Mouse (Mus musculus) kidney, embryonic 15.5 days (tissue): ENCODE data around the gene Rft1. TPM values are rescaled to one million over a fixed set of nuclear protein-coding genes. Genes with fewer than 3 reads are reported as not detected.

ENCODE experiments used
- ATAC-seq: fragments of 200-750 bp; cut with Nextera tagmentation; replicated peaks from 2 replicates; pipeline ENCODE4 v1.8.0; 2017; ENCODE audit warnings: moderate TSS enrichment; ENCODE audit not compliant: low FRiP score
- H3K27ac ChIP-seq: fragments of 300-500 bp; sonication (generic); 2 replicates; pipeline ENCODE4 v1.5.1; 2015; ENCODE audit warnings: mild to moderate bottlenecking, inconsistent platforms
- H3K27me3 ChIP-seq: fragments of 300-500 bp; sonication (generic); 2 replicates; pipeline ENCODE4 v1.6.1; 2015; ENCODE audit warnings: inconsistent platforms
- H3K36me3 ChIP-seq: fragments of 300-500 bp; sonication (generic); 2 replicates; pipeline ENCODE4 v1.6.1; 2015; ENCODE audit warnings: inconsistent platforms
- H3K4me1 ChIP-seq: fragments of 300-500 bp; sonication (generic); 2 replicates; pipeline ENCODE4 v1.6.1; 2015; ENCODE audit warnings: inconsistent platforms
- H3K4me2 ChIP-seq: fragments of 300-500 bp; sonication (generic); 2 replicates; pipeline ENCODE4 v1.6.1; 2015; ENCODE audit warnings: moderate library complexity, mild to moderate bottlenecking, inconsistent platforms
- H3K4me3 ChIP-seq: fragments of 300-500 bp; sonication (generic); replicated peaks from 2 replicates; pipeline ENCODE4 v1.5.1; 2015; ENCODE audit warnings: mild to moderate bottlenecking, inconsistent platforms
- H3K9ac ChIP-seq: fragments of 300-500 bp; sonication (generic); 2 replicates; pipeline ENCODE4 v1.6.1; 2015; ENCODE audit warnings: mild to moderate bottlenecking, inconsistent platforms
- H3K9me3 ChIP-seq: fragments of 300-500 bp; sonication (generic); replicated peaks from 2 replicates; pipeline ENCODE4 v1.6.1; 2016; ENCODE audit warnings: inconsistent platforms
- WGBS: fragments of 180-500 bp; shearing (Covaris S2); methylation state at CpG from one replicate; pipeline ENCODE4 v1.1.7; 2015; ENCODE audit warnings: mixed read lengths; 5-methylcytosine and 5-hydroxymethylcytosine counted together
- polyA plus RNA-seq: library from polyadenylated mRNA; unstranded; fragments of >200 nt; fragmentation: Nextera tagmentation; extraction: Ambion mirVana; gene quantifications from 2 replicates; pipeline ENCODE4 v1.2.1, GENCODE M21; 2015

Gene Rft1
- polyA plus RNA-seq, 1 experiment from 2014 or later = 20.2 TPM

DNA sequence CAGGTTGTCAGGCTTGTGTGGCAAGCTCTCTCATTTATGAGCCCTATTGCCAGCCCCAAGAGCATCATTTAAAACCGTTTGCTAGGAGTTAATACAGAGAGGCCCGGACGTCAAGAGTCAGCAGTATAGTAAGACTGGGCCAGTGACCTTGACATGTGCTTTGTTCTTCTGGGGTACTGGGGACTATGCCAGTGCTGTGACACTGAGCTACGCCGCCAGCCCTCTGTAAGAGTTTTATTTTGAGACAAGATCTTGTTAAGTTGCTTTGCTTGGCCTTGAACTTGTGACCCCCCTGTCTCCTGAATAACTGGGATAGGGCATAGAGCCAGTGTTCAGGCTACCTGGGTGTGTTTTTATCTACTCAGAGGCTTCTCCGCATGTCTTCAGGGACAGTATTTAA lies 38.3 kb downstream of the Rft1 start:
- Histone ChIP-seq H3K4me1 (no peaks in the 10 kb centered on the region), H3K4me2 (no peak overlapping the region), H3K36me3 (peaks cover 32% of the 10 kb centered on the region), H3K27me3 (no peaks in the 10 kb centered on the region), H3K9ac (no peak overlapping the region), H3K27ac (no peak overlapping the region), H3K9me3 (no peaks in the 10 kb centered on the region), H3K4me3 (no peak overlapping the region)
- no peak for ATAC-seq
- 85% methylated on average over 6 of the region's 6 CpGs for WGBS

GRCm38 (mm10) chr14:30694786-30695185 lies 40.6 kb downstream of the Rft1 start:
- Histone ChIP-seq H3K4me1 (no peaks in the 10 kb centered on the region), H3K27me3 (no peaks in the 10 kb centered on the region), H3K4me3 (no peak overlapping the region), H3K9me3 (no peaks in the 10 kb centered on the region), H3K9ac (no peak overlapping the region), H3K4me2 (no peak overlapping the region), H3K27ac (no peak overlapping the region), H3K36me3 (peaks cover 21% of the 10 kb centered on the region)
- WGBS = 88% methylated on average over 2 of the region's 2 CpGs
- ATAC-seq = no peak

DNA sequence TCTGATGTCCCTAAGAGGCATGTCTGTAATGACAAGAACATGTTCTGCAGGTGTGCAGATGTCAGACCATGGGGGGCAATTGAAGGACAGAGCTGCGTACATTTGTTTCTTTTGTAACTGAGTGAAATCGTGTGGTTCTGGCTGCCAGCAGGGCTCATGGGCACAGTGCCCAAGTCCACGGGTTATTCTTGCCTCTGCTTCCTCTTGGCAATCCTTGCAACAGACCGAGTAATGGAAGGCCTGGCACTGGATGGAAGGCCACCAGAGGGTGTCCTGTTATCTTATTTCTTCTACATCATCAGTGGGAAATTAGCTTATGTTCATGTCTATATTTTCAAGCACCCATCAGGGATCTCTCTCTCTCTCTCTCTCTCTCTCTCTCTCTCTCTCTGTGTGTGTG lies 41.4 kb downstream of the Rft1 start:
- no peak overlapping the region for H3K4me2 ChIP-seq
- WGBS = 71% methylated on average over 4 of the region's 4 CpGs
- no peak for ATAC-seq

DNA sequence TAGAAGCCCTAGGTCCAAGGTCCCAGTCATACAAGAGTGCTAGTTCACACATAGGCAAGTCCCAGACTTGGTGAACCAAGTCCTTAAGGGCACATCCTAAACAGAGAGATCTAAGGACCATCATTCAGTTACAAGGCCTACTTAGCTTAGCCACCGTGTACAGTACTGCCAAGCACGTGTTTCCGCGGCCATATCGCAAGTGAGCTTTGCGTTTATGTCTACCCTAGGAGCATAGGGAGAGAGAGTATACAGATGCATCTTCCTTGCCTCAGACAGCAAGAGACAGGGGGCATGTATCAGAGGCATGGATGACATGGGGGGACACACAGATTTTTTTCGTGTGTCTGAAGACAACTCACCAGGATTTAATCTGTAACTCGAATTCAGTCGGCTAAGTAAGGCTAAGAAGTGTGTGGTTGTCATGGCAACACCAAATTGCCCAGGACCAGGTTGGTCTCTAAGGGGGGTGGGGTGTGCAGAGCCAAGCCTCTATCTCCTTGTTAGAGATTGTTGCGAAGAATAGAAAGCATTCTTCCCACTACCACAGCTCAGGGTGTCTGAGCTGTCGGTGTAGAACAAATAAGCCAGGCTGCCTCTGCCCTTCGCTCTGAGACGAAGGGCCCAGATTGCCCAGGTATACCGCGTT lies 43.4 kb downstream of the Rft1 start:
- H3K9ac ChIP-seq = no peak overlapping the region
- 82% methylated on average over 15 of the region's 15 CpGs for WGBS
- H3K9me3 ChIP-seq = no peaks in the 10 kb centered on the region
- no peak overlapping the region for H3K27ac ChIP-seq
- H3K4me3 ChIP-seq = no peak overlapping the region
- H3K27me3 ChIP-seq = no peaks in the 10 kb centered on the region
- H3K4me1 ChIP-seq = no peaks in the 10 kb centered on the region
- no peaks in the 10 kb centered on the region for H3K36me3 ChIP-seq
- ATAC-seq = no peak
- H3K4me2 ChIP-seq = no peak overlapping the region

More for the DNA sequence above, 41.4 kb downstream of the Rft1 start:
- Histone ChIP-seq H3K9me3 (no peaks in the 10 kb centered on the region), H3K27ac (no peak overlapping the region), H3K36me3 (peaks cover 13% of the 10 kb centered on the region; the same call in 1 of the 2 replicates), H3K9ac (no peak overlapping the region), H3K4me1 (no peaks in the 10 kb centered on the region), H3K27me3 (no peaks in the 10 kb centered on the region), H3K4me3 (no peak overlapping the region)

- WGBS = 38% methylated on average over 8 of the region's 8 CpGs
- 0 out of 2 replicates have a peak, but pooled peaks have one; percentile 42 for ATAC-seq
These were observed 45.5 kb downstream of the Rft1 start for GRCm38 (mm10) chr14:30699656-30700055.

DNA sequence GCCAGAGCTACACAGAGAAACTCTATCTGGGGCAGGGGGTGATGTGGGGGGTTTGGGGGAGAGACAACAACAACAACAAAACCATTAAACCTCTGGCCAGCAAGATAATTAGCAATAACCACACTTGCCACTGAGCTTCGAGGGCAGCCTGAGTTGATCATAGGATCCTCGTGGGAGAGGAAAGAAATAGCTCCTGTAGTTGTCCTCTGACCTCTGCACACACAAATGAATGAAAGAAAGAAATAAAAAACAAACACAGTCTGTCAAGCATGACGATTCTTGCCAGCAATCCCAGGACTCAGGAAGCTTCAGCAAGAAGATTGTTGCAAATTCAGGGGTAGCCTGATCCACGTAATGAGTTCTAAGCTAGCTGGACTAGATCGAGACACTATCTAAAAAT lies 48.4 kb downstream of the Rft1 start:
- Histone ChIP-seq H3K4me3 (no peak overlapping the region), H3K9ac (no peak overlapping the region), H3K9me3 (no peaks in the 10 kb centered on the region), H3K4me1 (no peaks in the 10 kb centered on the region; the same call in 1 of the 2 replicates), H3K27me3 (peaks cover 17% of the 10 kb centered on the region), H3K27ac (no peak overlapping the region), H3K4me2 (no peak overlapping the region), H3K36me3 (no peaks in the 10 kb centered on the region)
- ATAC-seq = peak; percentile 54
- WGBS = 33% methylated on average over 5 of the region's 5 CpGs

More at GRCm38 (mm10) chr14:30699656-30700055, 45.5 kb downstream of the Rft1 start:
- no peaks in the 10 kb centered on the region for H3K9me3 ChIP-seq
- no peaks in the 10 kb centered on the region; the same call in 1 of the 2 replicates for H3K4me1 ChIP-seq
- H3K27me3 ChIP-seq = peaks cover under 1% of the 10 kb centered on the region; the same call in 1 of the 2 replicates
- no peak overlapping the region for H3K9ac ChIP-seq
- H3K27ac ChIP-seq = no peak overlapping the region
- no peaks in the 10 kb centered on the region for H3K36me3 ChIP-seq
- no peak overlapping the region for H3K4me2 ChIP-seq
- H3K4me3 ChIP-seq = no peak overlapping the region

DNA sequence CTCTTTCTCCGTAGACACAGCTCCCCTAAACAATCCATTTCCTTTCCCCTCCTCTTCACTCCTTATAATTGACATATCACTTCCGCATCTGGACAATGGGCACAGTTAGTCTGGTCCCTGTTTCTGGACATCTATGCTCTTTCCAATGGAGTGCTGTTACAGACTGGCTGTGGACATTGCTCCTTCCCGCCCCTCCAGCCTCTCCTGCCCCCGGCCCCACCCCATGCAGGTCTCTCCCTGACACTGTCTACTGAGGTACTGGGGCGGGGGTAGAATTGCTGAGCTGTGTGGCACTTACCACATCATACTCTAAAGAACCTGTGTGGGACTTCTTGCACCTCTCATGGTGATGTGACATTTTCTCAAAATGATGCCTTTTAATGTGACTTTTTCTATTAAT lies 48.9 kb downstream of the Rft1 start:
- H3K4me1 ChIP-seq = no peaks in the 10 kb centered on the region; the same call in 1 of the 2 replicates
- WGBS = 78% methylated on average over 5 of the region's 5 CpGs
- peaks cover 17% of the 10 kb centered on the region for H3K27me3 ChIP-seq
- no peak for ATAC-seq
- no peak overlapping the region for H3K9ac ChIP-seq
- no peak overlapping the region for H3K4me2 ChIP-seq
- no peaks in the 10 kb centered on the region for H3K9me3 ChIP-seq
- no peak overlapping the region for H3K4me3 ChIP-seq
- H3K27ac ChIP-seq = no peak overlapping the region
- H3K36me3 ChIP-seq = no peaks in the 10 kb centered on the region

DNA sequence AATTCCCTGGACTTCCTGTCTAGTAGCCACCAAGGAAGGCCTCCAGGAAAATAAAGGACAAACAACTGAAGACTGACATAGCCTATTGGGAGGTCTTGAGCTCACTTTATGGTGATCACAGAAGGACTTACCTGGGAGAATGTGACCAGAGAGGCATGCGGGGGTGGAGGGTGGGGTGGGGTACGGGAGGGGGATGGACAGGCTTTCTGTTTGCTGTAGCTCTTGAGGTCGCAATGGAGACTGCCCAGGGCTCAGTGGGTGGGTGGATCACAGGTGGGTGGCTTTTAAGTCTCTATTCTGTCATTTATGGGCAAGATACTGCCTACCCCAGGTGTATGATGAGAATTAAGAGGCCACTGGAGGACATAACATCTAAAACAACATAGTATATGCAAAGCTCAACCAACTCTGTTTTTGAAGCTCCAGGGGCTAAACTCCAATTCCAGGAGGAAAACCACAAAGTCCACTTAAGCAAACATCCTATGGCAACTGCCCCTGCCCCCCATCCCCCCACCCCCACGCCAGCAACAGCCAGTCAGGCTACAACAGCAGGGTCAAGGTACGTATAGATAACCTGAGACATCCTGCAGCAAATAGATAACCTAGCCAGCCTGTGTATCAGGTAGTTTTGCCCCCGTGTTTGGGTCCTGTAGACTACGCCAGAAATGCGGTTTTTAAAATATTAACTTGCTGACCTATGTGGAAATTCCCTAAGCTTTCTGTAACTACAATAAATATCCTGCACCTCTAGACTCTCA lies 50.1 kb downstream of the Rft1 start:
- Histone ChIP-seq H3K4me1 (no peaks in the 10 kb centered on the region; the same call in 1 of the 2 replicates), H3K27me3 (peaks cover 17% of the 10 kb centered on the region), H3K4me3 (no peak overlapping the region), H3K4me2 (no peak overlapping the region), H3K27ac (no peak overlapping the region), H3K9ac (no peak overlapping the region), H3K36me3 (no peaks in the 10 kb centered on the region), H3K9me3 (no peaks in the 10 kb centered on the region)
- 80% methylated on average over 8 of the region's 8 CpGs for WGBS
- ATAC-seq = no peak

- WGBS = 96% methylated on average over 2 of the region's 2 CpGs
- no peak overlapping the region for H3K27ac ChIP-seq
- H3K9ac ChIP-seq = no peak overlapping the region
- no peak overlapping the region for H3K4me3 ChIP-seq
- ATAC-seq = no peak
- H3K36me3 ChIP-seq = no peaks in the 10 kb centered on the region
- H3K27me3 ChIP-seq = peaks cover 13% of the 10 kb centered on the region
- no peaks in the 10 kb centered on the region for H3K9me3 ChIP-seq
- no peak overlapping the region for H3K4me2 ChIP-seq
- peaks cover 8% of the 10 kb centered on the region for H3K4me1 ChIP-seq
These were observed 57.7 kb downstream of the Rft1 start for GRCm38 (mm10) chr14:30711892-30712291.

GRCm38 (mm10) chr14:30713769-30714168 lies 59.6 kb downstream of the Rft1 start:
- H3K4me1 ChIP-seq = peaks cover 13% of the 10 kb centered on the region
- no peak overlapping the region for H3K27ac ChIP-seq
- no peak overlapping the region for H3K4me3 ChIP-seq
- no peak overlapping the region for H3K4me2 ChIP-seq
- no peaks in the 10 kb centered on the region for H3K9me3 ChIP-seq
- peaks cover 13% of the 10 kb centered on the region for H3K27me3 ChIP-seq
- 78% methylated on average over 1 of the region's 1 CpGs for WGBS
- no peak for ATAC-seq
- H3K36me3 ChIP-seq = no peaks in the 10 kb centered on the region
- no peak overlapping the region for H3K9ac ChIP-seq

GRCm38 (mm10) chr14:30714799-30715617 lies 60.8 kb downstream of the Rft1 start, which contains the start of gene Sfmbt1:
Sfmbt1 (plus strand) TSS chr14:30714849.
- peak; percentile 79 for ATAC-seq
- WGBS = 2% methylated on average over 82 of the region's 87 CpGs

More at GRCm38 (mm10) chr14:30714799-30715617, 60.8 kb downstream of the Rft1 start, which contains the start of gene Sfmbt1:
- peak within 1 kb of the TSS; percentile 93 for H3K4me3 ChIP-seq
- H3K9me3 ChIP-seq = no peaks in the 10 kb centered on the region
- peak within 1 kb of the TSS; percentile 95 for H3K27ac ChIP-seq
- peaks cover 13% of the 10 kb centered on the region for H3K27me3 ChIP-seq
- peaks cover 13% of the 10 kb centered on the region for H3K4me1 ChIP-seq
- H3K4me2 ChIP-seq = peak within 1 kb of the TSS; percentile 94
- no peaks in the 10 kb centered on the region for H3K36me3 ChIP-seq
- H3K9ac ChIP-seq = peak within 1 kb of the TSS; percentile 73
